Mouse (Mus musculus) gastrocnemius, adult 2 months (tissue): ENCODE data around the gene Nt5dc1. TPM values are rescaled to one million over a fixed set of nuclear protein-coding genes. Genes with fewer than 3 reads are reported as not detected.

Experiments used
- DNase-seq: peaks from one replicate; pipeline ENCODE4 v3.0.0; 2022
- H3K27ac ChIP-seq: fragments of 200-600 bp; 2 replicates; pipeline ENCODE4 v1.8.1; 2022; ENCODE audit warnings: mild to moderate bottlenecking
- H3K4me3 ChIP-seq: fragments of 200-600 bp; 2 replicates; pipeline ENCODE4 v1.8.1; 2022; ENCODE audit warnings: mild to moderate bottlenecking, moderate library complexity
- CTCF ChIP-seq: fragments of 200-600 bp; IDR thresholded peaks from 2 replicates; pipeline ENCODE4 v1.8.1; 2022; ENCODE audit warnings: antibody characterized with exemption, mild to moderate bottlenecking, moderate library complexity
- intact Hi-C: fragments of 180-260 bp; cut with DNase I; formaldehyde crosslinking; loops from one replicate; pipeline ENCODE4 v1.15.1; 2025
- total RNA-seq, 2 experiments: library from RNA; stranded (reverse); gene quantifications; 2 replicates each; pipeline ENCODE4 v1.2.3; 2021

Nt5dc1 gene
- total RNA-seq, 2 experiments from 2014 or later: 4.7 to 5.6 TPM

DNA sequence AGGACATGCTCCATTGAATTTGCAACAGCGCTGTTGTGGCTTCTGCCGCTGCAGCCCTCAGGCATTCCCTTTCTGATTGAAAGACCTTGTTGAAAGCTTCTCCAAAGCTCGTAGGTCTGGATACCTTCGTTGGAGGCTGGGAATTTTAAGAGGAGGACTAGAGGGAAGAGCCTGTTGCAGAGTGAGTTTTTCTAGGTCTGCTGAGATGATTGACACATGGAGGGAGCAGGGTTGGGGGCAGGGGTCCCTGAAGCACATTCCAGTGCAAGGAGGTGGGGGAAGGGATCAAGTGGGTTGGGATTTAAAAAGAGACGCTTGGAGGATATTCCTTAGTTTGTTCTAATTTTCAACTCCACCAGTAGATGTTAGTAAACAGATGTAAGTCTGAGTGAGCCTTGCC is 118.0 kb downstream of the Nt5dc1 start:
- no peak for TF ChIP-seq CTCF
- intact Hi-C loops: no loop called here
- DNase-seq: no peak
- Histone ChIP-seq H3K4me3 (peak overlapping the region; percentile 30), H3K27ac (no peak overlapping the region)

DNA sequence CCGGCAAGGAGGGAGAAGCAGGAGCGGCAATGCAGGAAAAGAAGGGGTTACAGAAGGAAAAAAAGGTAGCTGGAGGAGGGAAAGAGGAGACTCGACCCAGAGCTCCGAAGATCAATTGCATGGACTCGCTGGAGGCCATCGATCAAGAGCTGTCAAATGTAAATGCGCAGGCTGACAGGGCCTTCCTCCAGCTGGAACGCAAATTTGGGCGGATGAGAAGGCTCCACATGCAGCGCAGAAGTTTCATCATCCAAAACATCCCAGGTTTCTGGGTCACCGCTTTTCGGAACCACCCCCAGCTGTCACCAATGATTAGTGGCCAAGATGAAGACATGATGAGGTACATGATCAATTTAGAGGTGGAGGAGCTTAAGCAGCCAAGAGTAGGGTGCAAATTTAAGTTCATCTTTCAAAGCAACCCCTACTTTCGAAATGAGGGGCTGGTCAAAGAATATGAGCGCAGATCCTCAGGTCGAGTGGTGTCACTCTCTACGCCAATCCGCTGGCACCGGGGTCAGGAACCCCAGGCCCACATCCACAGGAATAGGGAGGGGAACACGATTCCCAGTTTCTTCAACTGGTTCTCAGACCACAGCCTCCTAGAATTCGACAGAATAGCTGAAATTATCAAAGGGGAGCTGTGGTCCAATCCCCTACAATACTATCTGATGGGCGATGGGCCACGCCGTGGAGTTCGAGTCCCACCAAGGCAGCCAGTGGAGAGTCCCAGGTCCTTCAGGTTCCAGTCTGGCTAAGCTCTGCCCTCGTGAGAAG is 120.2 kb downstream of the Nt5dc1 start:
- Histone ChIP-seq H3K27ac (peak overlapping the region; percentile 81), H3K4me3 (peak overlapping the region; percentile 78)
- peak; percentile 49 for DNase-seq
- TF ChIP-seq CTCF: no peak
- intact Hi-C loops: loop anchor here (2.0 kb wide), 1 partner anchor 15 kb away; the partner anchor contains the start of gene Tspyl1

- intact Hi-C loops: loop anchor here (2.0 kb wide), 1 partner anchor 15 kb away; the partner anchor contains the start of gene Tspyl1
- peak within 1 kb of the TSS; percentile 81 for H3K27ac ChIP-seq
Observed at GRCm38 (mm10) chr10:34297299-34297979, 120.9 kb downstream of the Nt5dc1 start, which contains the start of gene Tspyl4. TSS of gene Tspyl4 (plus strand) at chr10:34297442.

GRCm38 (mm10) chr10:34296911-34297298 is 121.4 kb downstream of the Nt5dc1 start:
- intact Hi-C loops: loop anchor here (2.0 kb wide), 1 partner anchor 14 kb away; the partner anchor contains the start of gene Tspyl1
- H3K27ac ChIP-seq: peak overlapping the region; percentile 81
- no peak for TF ChIP-seq CTCF
- no peak for DNase-seq
- H3K4me3 ChIP-seq: peak overlapping the region; percentile 78

More at GRCm38 (mm10) chr10:34297299-34297979, 120.9 kb downstream of the Nt5dc1 start, which contains the start of gene Tspyl4:
- peak; percentile 92 for DNase-seq
- peak within 1 kb of the TSS; percentile 78 for H3K4me3 ChIP-seq
- TF ChIP-seq CTCF: no peak

GRCm38 (mm10) chr10:34282420-34283238 is 135.7 kb downstream of the Nt5dc1 start:
- no peak for TF ChIP-seq CTCF
- Histone ChIP-seq H3K4me3 (peak overlapping the region; percentile 100), H3K27ac (peak overlapping the region; percentile 96)
- intact Hi-C loops: loop anchor here (1.0 to 5.0 kb wide), 4 partner anchors 14 to 263 kb away; partner anchors contain the start of genes Calhm5, Rwdd1, Trappc3l and Tspyl4
- DNase-seq: peak; percentile 74

DNA sequence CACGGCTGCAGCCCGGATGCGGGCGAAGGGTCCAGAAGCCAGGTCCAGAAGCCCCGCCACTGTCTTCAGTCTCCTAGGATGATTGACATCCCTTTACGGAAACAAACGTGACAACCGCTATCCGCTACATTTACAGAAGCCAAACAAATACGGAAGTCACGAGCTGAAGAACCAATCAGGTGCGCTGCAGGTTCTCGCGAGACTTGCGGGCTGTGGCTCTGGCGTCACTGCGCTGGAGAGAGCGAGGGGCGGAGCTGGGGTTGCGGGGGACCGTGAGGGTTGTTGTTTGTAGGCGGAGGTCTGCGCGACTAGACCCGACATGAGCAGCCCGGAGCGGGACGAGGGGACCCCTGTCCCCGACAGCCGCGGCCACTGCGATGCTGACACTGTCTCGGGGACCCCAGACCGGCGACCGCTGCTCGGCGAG is 136.4 kb downstream of the Nt5dc1 start, which contains the start of gene Tspyl1:
Gene Tspyl1, plus strand, starts transcription at position 229 of the 427 bp plus-strand sequence.
- TF ChIP-seq CTCF: no peak
- intact Hi-C loops: loop anchor here (1.0 to 5.0 kb wide), 4 partner anchors 15 to 263 kb away; partner anchors contain the start of genes Calhm5, Rwdd1, Trappc3l and Tspyl4
- H3K27ac ChIP-seq: peak within 1 kb of the TSS; percentile 96
- H3K4me3 ChIP-seq: peak within 1 kb of the TSS; percentile 100
- peak; percentile 98 for DNase-seq

DNA sequence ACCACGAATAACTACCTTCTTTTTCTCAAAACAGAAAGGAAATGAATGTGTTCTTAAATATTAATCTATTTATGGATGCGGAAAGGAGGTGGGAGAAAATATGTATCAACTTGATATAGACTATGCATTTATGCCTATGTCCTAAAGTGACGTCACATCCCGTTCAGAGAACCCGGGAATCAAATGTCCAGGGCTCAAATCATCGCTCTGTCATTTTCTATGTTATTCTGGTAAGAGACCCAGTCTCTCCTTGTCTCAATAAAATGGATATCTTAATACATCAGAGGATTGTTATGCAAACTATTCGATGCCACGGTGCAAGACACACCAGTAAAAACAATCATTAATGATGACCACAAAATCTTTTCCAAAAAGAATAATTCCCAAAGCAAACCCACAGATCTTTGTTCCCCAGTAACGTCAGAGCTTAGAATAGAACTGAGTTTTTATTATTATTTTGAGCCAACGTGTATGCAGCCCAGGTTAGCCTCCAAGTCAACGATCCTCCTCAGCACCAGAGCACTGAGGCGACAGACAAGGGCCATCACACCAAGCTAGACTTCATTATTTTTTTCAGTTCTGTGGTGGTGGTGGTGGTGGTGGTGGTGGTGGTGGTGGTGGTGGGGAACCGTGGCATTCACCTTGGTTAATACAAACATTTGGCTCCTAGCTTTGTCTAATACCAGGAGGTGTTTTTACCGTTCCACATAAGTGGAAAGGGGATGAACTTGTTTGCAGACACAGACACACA is 137.0 kb downstream of the Nt5dc1 start:
- TF ChIP-seq CTCF: no peak
- H3K4me3 ChIP-seq: peak overlapping the region; percentile 100
- peak overlapping the region; percentile 96 for H3K27ac ChIP-seq
- DNase-seq: no peak
- intact Hi-C loops: loop anchor here (5.0 kb wide), 2 partner anchors 184 to 244 kb away; partner anchors contain the start of genes Calhm5 and Trappc3l

GRCm38 (mm10) chr10:34280591-34281175 is 137.7 kb downstream of the Nt5dc1 start:
- intact Hi-C loops: loop anchor here (5.0 kb wide), 2 partner anchors 183 to 243 kb away; partner anchors contain the start of genes Calhm5 and Trappc3l
- peak overlapping the region; percentile 100 for H3K4me3 ChIP-seq
- peak; percentile 24 for DNase-seq
- peak; percentile 79 for TF ChIP-seq CTCF
- peak overlapping the region; percentile 96 for H3K27ac ChIP-seq

DNA sequence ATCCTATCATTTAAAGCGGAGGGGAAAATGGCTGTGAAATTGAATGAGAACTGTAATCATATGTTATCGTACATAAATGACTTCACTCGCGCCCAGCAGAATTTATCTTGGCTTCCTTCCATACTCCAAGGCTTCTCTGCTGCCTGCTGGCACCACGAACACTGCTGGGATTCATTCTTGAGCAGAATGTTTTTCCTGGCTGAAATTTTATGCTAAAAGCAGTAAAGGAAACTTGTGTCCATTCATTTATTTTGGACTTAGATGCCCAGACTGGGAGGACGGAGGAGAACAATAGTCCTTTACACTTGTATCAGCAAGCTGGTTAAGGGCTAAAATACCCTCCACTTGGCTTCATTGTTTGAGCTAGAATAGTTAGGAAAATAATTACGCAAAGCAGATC is 146.7 kb downstream of the Nt5dc1 start:
- no peak overlapping the region for H3K27ac ChIP-seq
- no peak for DNase-seq
- intact Hi-C loops: no loop called here
- no peak overlapping the region for H3K4me3 ChIP-seq
- TF ChIP-seq CTCF: no peak

GRCm38 (mm10) chr10:34267312-34268070 is 150.9 kb downstream of the Nt5dc1 start:
- no peak for DNase-seq
- no peak overlapping the region for H3K27ac ChIP-seq
- intact Hi-C loops: no loop called here
- no peak for TF ChIP-seq CTCF
- no peak overlapping the region for H3K4me3 ChIP-seq
